Comparison of ENCODE assay signal across 8 mouse cellular contexts in the genomic region with DNA sequence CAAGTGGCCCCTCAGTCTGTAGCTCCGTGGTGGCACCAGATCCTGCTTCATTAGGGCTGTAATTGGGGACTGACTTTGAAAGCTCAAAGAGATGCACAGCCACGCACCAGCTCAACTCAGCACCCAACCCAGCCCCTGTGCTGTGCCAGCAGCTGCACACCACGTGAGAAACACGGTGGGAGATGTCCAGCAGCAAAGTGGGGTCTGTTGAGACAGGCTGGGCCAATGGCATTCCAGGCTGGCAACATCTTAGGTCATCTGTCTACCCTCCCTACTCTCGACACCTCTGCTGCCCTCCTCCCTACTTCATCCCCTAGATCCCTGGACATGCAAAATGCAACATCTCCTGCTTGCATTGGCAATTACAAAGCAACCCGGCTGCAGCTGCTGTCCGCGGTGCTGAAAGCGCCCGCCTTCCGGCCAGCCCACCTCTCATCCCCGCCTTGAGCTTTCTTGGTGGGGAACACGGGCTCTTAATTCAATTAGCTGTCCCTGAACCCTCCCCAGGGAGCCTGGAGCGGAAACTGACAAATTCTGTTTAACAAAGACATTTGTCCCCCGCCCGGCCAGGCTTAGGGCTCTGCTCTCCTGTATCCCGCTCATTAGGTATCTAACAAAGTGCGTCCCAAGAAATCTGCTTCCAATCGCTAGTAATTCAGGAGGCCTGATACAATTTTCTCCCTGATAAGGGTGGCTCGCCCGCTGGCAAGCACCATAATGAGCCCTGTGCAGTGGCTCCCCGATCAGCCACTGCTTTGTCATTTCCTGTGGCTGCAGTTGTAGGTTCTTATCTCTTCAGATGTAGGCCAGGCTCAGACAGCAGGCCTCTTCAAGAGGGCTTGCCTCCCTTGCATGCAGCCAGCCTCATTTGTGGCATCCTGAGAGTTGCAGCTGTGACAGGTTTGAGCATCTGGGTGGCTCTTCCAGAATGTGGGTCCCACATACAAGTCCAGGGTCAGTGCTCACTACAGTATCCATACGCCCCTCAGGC. TPM values are rescaled to one million over a fixed set of nuclear protein-coding genes. Genes with fewer than 3 reads are reported as not detected.
DNase-seq lines count a peak whose midpoint lies in the region; ATAC-seq and TF ChIP-seq lines count a peak whose summit lies in the region.
"Had no signal": no experiment of that assay in that cellular context is flagged by ENCODE, and none has a peak within 500 bp of the region (broad histone marks: within the 10 kb centered on the region; RNA-seq: fewer than 3 reads in every experiment).

No protein-coding gene starts in this region.

- peak; percentile 43 for DNase-seq in thymus, adult 2 months
- no peak for DNase-seq in thymus, adult 18-20 months
- DNase-seq in adrenal gland, postnatal 36 days = peak; percentile 58 to 76
- DNase-seq in lung, postnatal 10 days = peak; percentile 74
- DNase-seq in retina, embryonic 14.5 days (ENCODE audit: low spot score) = peak; percentile 84
- DNase-seq in cerebellum, adult 9-11 months = no peak

- peak; percentile 46 to 54; a peak in 2 of 4 replicates for ATAC-seq in hematopoietic stem cell, adult 5-6 weeks (replicated peaks in 1 of 2; ENCODE audit: insufficient read depth in 1 of 2, low FRiP score in 2 of 2, low TSS enrichment in 1 of 2, low read depth in 1 of 2, poor library complexity in 2 of 2, severe bottlenecking in 2 of 2)

- no peak for TF ChIP-seq CTCF in thymus, adult 2 months (IDR thresholded peaks at IDR 0.05; ENCODE audit: borderline replicate concordance, control insufficient read depth, extremely low read depth, insufficient read depth, low read length, poor library complexity)

- no peak overlapping the region for H3K27ac ChIP-seq in thymus, adult 2 months (ENCODE audit: control insufficient read depth, insufficient read depth, low read length)

- no peak for TF ChIP-seq POLR2A in thymus, adult 2 months (IDR thresholded peaks at IDR 0.05; ENCODE audit: control insufficient read depth, extremely low read depth, insufficient read depth, low read length, poor library complexity)

- no peaks in the 10 kb centered on the region for H3K4me1 ChIP-seq in thymus, adult 2 months (replicated peaks; ENCODE audit: control insufficient read depth, insufficient read depth, low read length)

- 18% methylated on average over 23 of the region's 23 CpGs for WGBS in thymus, adult 2 months

- no peak overlapping the region for H3K4me3 ChIP-seq in thymus, adult 2 months (ENCODE audit: control insufficient read depth, insufficient read depth, low read length)

- no peaks in the 10 kb centered on the region for H3K27me3 ChIP-seq in thymus, adult 2 months (ENCODE audit: control insufficient read depth, insufficient read depth, low read length)

- H3K36me3 ChIP-seq in thymus, adult 2 months (ENCODE audit: control insufficient read depth, insufficient read depth, low read length) = no peaks in the 10 kb centered on the region

RNA-seq across cellular contexts. Expression of gene Stra6, which starts 2.6 kb away (rescaled TPM):
- 5.2 and 6.1 TPM in 2 replicates for polyA plus RNA-seq in thymus, adult 2 months (2012; rRNA removed)
- total RNA-seq in adrenal gland, postnatal 36 days (2021) = 1 to 10 TPM; 1.2 to 2.1 TPM
- not detected in 2 replicates for total RNA-seq in hematopoietic stem cell, adult 5-6 weeks (2017)
- polyA plus RNA-seq: liver, embryonic 16.5 days had no signal

RNA-seq across cellular contexts. Expression of gene Cyp11a1, which starts 54.8 kb away (rescaled TPM):
- polyA plus RNA-seq in thymus, adult 2 months (2012; rRNA removed) = 0.84 and 1.3 TPM in 2 replicates
- 1,000 to 10,000 TPM; 6,616 to 8,202 TPM for total RNA-seq in adrenal gland, postnatal 36 days (2021)
- total RNA-seq in hematopoietic stem cell, adult 5-6 weeks (2017) = 1.2 and 1.9 TPM in 2 replicates

RNA-seq across cellular contexts. Expression of gene Ccdc33, which starts 57.7 kb away (rescaled TPM):
- polyA plus RNA-seq in thymus, adult 2 months (2012; rRNA removed) = 0.94 and 1.2 TPM in 2 replicates
- total RNA-seq in adrenal gland, postnatal 36 days (2021) = under 1 TPM in 1 of 2 experiments, not detected in 1; 0.99 TPM
- total RNA-seq in hematopoietic stem cell, adult 5-6 weeks (2017) = not detected in 2 replicates
- polyA plus RNA-seq: liver, embryonic 16.5 days had no signal

Comparison
In these comparisons a context has a peak if more than half of its experiments do, and no peak if none do; other contexts are left out.
1. DNase-seq: peak in thymus, adult 2 months (single experiment), adrenal gland, postnatal 36 days (2 of 2), lung, postnatal 10 days (single experiment) and retina, embryonic 14.5 days (single experiment); none in thymus, adult 18-20 months (0 of 2) and cerebellum, adult 9-11 months (single experiment).
2. RNA of gene Cyp11a1, which starts 54.8 kb away (total RNA-seq): 6,616 to 8,202 TPM in adrenal gland, postnatal 36 days; 1.2 to 1.9 TPM in hematopoietic stem cell, adult 5-6 weeks; every median in the first group is over 1,000 times any median in the second.